Mouse (Mus musculus) layer of hippocampus, postnatal 25 days (tissue): Measurements from ENCODE around the gene Acta1. TPM values are rescaled to one million over a fixed set of nuclear protein-coding genes. Genes with fewer than 3 reads are reported as not detected.

ENCODE experiments used
- DNase-seq, 2 experiments: peaks; one replicate each; pipeline ENCODE4 v3.0.0; 2022; ENCODE audit warnings: mixed read lengths in 2 of 2, low spot score in 1 of 2; ENCODE audit errors: extremely low spot score in 1 of 2
- total RNA-seq, 2 experiments: library from RNA; stranded (reverse); gene quantifications; 2 replicates each; pipeline ENCODE4 v1.2.3; 2021

The Acta1 gene
- total RNA-seq, result 1 to 10 TPM; 7.4 to 9.0 TPM

DNA sequence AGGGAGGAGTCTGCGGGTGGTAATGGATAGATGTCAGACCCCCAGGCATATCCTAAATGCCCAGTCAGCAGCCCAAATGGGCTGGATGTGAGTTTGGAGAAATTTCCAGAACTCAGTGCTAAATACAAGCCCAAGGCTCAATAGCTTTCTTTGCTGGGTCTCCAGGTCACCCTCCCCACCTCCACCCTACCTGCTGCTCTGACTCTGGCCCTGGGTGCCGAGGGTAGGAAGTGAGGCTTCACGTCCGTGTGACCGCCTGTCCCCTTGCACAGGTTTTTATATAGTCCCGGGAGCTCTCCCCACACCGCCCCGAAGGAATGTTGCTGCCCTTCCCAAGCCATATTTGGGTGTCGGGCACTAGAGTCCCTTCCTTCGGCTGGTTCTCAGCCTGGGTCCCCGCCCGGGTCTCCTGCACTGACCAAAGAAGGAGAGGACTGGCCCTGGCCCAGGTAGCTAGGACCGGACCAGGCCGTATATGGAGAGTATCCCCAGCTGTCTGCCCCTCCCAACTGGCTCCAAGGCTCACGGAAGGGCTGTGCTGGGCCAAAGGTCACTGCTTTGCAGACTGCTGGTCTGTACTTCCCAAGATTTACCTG, at the start of gene Acta1:
Gene Acta1, minus strand, starts transcription at position 250 of the 596 bp plus-strand sequence.
- DNase-seq, result no peak

DNA sequence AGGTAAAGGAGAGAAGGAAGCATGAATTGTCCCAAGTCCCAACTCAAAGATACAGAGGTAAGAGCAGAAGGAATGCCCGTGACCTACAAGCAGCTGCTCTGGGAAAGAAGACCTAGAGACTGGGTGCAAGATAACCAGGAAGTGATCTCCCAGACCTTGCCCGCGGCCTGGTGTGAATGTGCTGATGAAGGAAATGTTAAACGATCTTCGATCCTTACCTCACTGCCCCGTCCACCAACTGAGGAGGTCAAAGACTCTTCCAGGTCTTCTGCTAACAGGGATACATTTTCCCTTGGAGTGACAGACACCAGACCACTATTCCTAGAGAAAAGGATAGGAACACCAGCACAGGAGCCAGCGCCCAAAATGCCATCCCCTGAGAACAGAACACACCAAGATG, 34.5 kb upstream of the Acta1 start:
- no peak for DNase-seq

DNA sequence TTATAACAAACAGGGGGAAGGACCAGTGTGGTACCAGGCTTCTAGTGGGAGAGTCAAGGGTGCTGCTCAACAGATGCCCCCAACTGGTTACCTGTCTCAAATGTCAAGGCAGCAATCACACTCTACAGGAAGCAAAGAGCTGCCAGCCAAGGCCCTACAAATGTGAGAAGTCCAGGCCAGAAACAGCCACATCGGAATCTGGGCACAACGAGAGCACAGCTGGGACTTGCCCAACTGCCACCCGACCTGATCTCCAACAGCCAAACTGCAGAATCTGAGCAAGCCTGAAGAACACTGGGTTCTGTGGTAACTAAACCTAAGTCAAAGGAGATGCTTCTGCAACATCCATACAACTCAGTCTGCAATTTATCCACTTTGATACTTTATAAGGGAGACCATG, 31.1 kb upstream of the Acta1 start:
- no peak for DNase-seq

DNA sequence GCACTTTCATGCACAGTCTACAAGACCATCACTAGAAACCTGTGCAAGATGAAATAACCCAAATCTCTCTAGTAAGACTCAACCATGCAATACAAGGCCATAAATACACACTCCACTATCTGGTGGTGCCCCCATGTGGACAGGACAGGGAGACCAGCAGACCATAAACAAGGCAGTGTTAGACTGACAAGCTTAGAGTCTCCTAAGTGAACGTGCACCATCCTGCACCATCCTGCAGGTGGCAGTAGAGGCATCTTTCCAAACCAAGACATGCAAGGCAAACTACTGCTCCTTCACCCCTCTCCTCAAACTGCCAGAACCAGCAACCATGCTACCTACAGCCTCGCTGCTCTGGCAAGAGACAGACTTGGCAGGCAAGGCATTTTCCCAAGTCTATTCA, 30.2 kb upstream of the Acta1 start:
- peak; percentile 55 to 78 for DNase-seq

DNA sequence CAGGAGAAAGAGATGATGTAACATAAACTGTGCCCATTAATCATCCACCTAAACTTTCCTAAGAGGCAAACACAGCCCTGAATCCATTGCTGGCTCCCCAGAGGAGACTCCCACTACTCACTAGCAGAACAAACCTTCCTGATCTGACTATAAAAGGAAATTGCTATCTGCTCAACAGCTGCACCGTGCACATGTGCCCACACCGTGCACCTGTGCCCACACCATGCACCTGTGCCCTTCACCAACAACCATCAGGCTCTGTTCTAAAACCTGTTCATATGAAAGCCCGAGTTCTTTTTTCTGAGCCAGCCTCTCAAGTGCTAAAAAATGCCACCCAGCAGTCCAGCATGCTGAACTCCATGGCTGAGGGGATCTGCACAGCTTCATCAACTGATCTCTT, 20.1 kb upstream of the Acta1 start:
- DNase-seq, result no peak

DNA sequence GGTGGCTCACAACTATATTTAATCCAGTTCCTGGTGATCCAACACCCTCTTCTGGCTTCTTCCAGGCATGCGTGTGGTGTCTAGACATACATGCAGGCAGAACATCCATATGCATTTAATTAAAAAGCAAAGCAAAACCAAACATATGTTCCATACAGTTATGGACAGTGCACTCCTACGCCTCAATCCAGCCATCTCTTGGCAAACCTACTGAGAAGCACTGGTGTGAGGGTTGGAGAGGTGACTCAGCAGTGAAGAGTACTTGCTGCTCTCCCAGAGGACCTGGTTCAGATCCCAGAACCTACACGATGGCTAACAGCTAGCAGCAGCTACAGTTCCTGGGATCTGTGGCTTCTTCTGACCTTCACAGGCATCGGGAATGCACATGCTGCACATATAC, 17.7 kb upstream of the Acta1 start:
- DNase-seq, result no peak

DNA sequence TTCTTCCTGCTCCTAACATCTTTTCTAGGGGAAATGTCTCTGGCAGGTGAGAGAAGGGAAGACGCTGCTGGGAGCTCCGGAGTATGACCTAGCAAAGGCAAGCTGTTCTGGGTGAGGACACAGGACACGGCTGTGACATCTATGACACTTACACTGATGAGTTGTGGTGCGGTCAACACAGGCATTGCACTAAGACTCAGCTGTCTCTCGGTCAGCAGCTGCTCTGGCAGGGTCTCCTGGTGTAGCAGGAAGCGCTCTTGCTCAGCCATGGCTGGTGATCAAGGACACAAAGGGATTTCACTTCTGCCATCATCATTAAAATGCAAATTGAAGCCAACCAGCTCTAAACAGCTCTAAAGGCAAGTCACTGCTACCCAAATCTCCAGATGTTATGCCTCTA, 13.1 kb upstream of the Acta1 start:
- no peak for DNase-seq

DNA sequence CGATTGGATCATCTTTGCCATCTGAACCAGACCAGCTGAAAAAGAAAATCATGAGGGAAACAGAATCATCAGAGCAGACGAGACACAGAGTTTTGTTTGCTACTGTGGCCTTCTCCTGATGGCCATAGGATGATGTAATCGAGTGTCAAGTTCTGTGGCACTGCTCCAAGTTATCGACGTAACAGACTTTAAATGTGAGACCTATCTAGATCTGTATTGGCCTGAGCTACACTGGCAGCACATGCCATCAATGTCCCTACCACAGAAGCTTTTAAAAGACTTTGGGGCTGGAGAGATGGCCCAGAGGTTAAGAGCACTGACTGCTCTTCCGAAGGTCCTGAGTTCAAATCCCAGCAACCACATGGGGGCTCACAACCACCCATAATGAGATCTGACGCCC, 8.1 kb upstream of the Acta1 start:
- no peak for DNase-seq

DNA sequence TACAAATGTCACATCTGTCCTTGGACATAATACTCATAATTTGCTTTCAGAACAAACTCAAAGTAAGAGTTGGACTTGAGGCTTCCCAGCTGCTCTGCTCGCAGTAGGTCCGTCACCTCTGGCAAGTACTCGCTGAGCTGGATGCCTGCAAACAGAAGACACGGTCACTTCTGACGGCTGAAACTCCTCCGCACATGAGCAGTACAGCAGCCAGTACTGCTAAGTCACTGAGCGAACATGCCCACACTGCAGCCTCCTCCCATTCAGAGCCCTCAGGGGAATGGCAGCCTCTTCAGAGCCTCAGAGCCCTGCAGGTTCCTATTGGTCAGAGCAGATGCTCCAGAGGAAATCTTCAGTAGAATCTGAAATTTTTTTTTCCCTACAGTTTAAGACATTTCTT, 4.8 kb upstream of the Acta1 start:
- DNase-seq, result no peak

DNA sequence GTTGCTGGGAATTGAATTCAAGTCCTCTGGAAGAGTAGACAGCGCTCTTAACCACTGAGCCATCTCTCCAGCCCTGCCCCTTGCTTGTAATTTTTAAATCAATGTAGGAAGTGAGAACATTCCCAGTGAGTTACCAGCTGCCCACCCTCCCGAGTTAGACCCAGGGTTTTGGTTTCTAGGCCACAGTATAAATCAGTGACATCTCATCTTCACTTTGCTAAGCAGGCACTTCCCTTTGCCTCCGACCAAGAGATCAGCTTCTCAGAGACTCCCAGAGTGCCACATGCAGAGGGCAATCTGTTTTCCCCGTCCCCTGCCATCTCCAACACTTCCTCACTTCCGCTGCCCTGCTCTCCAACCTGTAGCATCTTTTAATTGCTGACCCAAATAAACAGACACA, 4.0 kb upstream of the Acta1 start:
- DNase-seq, result no peak

DNA sequence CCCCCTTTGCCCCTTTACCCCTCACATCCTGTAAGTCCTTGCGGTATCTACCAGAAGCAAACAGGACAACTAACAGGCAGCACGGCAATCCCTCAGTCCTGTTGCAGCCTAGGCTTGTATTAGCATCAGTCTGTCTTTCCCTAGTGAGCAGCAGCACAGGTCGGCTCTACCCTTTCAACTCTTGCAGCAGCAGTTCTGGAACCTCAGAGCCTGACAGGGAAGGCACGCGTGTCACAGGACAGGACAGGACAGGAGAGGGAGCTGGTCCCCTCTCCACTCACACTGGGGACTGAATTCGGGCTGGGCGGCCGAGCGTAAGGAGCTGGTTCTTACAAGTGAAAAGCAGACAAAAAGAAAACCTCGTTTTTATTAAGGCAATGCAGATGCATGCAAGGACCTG, 2.2 kb upstream of the Acta1 start:
- DNase-seq, result no peak

DNA sequence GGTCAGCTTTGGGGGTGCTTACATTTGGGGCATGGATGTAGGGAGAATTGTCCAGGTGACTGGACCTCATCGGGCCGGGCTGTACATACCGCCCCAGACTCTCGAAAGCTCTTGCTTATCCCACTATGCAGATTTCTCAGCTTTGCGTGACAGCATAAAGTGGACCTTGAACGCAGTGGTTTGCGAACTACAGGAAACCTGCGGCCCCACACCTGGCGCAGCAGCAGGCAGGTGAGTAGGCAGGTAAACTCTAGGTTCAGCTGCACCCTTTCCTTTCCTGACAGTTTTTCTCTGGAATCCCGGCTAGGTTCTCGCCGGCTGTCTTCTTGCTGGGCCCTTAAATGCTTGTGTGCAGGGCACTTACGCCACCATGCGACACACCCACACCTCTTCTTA, 1.8 kb upstream of the Acta1 start:
- DNase-seq, result no peak

DNA sequence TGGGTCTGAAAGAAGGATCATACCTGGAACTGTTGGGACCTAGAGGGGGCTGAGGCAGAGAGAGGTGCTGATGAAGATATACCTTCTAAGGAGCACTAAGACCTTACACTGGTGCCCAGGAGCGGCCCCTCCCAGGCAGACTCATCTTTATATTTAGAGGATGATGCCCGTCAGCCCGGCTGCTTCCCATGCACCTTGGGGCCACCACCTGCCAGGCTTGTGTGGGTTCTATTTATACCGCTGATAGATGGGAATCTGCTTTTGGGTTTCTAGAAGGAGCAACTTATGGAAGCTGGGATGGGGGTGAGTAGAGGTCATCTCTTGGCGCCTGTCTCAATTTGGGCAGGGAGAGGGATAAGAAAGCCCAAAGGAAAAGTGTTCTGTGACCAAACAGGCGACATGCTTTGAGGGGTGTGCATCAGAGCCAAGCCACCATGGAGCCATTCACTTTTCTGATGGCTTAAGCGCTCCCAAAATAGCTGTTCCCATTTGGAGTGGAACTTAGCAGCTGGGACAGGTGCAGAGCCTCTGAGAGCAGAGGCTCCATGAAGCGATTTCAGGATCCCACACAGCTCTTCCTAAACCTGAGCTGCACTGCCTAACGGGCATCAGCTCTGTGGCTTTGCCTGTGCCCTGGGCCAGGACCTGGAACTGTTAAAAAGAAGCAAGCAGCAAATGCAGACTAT, 1.3 kb upstream of the Acta1 start:
- no peak for DNase-seq

DNA sequence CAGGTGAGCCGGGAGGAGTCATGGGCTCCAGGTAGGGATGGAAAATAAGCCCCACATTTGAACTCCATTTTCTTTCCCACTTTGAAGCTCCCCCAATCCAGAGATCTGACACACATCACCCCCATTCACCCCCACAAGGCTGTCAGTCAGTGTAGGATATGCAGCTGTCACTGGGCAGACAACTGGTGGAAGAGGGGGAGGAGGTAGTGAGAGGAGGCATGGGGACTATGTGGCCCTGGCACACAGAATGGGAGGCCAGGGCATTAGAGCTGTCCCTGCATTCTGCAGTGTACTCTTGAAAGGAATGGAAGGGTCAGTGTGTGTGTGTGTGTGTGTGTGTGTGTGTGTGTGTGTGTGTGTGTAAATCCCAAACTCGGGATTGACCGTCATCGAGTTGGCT, 679 bp upstream of the Acta1 start:
- no peak for DNase-seq

DNA sequence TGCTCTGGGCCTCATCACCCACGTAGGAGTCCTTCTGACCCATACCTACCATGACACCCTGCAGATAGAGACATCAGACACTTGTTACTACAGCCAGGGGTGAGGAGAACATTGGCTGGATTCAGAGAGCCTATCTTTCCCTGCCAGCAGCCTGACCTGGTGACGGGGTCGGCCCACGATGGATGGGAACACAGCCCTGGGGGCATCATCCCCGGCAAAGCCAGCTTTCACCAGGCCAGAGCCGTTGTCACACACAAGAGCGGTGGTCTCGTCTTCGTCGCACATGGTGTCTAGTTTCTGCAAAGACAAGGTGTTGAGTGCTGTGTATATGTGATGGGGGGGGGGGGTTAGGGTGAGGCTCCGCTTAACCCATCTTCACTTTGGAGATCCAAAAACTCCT, 1.1 kb downstream of the Acta1 start:
- no peak for DNase-seq

DNA sequence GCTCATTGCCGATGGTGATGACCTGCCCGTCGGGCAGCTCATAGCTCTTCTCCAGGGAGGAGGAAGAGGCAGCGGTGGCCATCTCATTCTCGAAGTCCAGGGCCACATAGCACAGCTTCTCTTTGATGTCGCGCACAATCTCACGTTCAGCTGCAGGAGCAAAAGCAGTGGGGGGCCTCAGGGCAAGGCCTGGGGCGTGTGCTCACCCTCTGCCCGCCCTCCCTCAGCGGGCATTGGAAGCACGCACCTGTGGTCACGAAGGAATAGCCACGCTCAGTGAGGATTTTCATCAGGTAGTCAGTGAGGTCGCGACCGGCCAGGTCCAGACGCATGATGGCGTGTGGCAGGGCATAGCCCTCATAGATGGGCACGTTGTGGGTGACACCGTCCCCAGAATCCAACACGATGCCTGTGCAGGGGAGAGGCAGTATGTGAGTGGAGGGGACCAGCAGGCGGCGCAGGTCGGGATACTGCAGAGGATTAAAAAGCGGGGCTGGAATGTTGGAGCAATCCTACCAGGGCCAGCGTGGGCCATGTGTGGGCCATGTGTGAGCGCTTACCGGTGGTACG, 1.9 kb downstream of the Acta1 start:
- no peak for DNase-seq

DNA sequence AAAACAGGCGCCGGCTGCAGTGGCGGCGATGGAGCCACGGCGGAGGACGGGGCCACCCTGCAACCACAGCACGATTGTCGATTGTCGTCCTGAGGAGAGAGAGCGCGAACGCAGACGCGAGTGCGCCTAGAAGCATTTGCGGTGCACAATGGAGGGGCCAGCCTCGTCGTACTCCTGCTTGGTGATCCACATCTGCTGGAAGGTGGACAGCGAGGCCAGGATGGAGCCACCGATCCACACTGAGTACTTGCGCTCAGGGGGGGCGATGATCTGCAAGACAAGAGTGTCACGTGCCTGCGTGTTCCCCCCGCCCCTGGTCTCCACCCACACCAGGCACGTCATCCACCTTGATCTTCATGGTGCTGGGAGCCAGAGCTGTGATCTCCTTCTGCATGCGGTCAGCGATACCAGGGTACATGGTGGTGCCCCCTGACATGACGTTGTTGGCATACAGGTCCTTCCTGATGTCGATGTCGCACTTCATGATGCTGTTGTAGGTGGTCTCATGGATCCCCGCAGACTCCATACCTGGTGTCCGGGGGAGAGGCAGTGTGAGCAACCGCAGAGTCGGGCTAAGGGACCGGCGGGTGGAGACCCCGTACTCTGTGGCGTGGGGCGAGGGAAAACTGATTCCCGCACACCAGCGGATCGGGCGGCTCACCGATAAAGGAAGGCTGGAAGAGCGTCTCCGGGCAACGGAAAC, 2.5 kb downstream of the Acta1 start:
- DNase-seq, result peak; percentile 64 to 76

DNA sequence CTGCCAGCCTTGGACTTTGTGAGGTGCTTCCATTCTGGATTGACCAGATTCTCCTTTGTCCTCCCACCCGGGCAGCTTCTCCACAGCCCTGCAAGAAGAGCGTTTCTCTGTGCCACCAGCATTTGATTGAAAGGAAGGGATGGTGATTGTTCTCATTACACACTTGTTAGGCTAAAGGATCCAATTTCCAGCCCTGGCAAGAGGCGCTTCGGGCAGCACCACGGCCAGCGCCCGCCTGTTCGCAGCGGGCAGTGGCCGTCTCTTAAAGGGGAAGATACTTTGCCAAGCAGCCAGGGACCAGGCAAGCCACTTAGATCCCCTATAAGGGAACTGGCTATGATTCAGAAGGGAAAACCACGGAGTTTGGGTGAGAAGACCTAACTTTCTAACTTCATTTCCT, 3.3 kb downstream of the Acta1 start:
- peak in 1 of 2 experiments; percentile 46 for DNase-seq

DNA sequence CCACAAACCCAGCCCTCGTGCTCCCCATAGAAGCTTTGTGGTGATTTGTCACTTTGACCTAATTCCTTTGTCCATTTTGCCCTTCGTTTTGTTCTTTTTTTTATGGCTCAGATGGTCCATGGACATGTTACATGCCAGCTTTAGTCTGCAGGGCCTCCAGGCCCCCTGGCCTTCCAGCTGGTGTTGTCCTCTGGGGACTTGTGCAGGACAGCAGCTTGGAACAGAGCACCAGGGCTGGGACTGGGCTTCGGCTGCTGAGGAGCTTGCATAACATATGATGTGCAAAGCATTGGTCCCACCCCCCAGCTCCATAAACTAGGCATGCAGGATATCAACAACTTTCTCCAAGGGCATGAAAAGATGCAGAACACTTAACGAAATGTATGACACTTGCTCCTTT, 4.8 kb downstream of the Acta1 start:
- DNase-seq, result no peak

DNA sequence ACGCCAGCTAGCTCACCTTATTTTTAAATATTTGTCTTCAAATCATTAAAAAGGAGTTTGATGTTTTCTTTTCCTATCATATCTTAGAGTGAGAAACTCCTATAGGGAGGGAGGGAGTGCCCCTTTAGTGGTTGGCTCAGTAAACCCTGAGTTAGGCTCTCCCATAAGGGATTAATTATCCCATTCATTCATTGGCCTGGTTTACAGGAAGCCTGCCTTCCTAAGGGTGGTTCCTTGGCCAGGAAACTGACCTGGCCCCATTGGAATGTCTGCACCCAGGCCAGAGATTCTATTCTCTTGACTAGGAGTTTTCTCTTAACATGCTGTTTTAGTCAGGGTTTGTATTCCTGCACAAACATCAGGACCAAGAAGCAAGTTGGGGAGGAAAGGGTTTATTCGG, 6.6 kb downstream of the Acta1 start:
- DNase-seq, result no peak

DNA sequence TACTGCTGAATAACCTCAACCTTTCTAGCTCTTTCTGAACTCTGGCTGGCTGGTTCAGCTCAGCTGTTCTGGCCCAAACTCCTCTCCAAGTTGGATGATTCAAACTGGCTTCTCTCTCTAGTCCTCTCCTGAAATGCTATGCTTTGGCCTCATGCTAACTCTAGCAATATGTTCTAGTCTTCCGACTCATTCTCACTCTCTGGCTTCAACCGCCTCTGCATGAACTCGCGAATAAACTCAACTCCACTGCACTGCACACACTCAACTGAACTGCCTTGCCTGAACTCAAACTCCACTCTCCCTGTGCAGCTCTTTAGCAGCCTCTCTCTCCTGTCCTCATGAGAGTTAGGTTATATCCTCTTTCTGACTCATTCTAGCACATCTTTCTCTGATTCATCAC, 7.4 kb downstream of the Acta1 start:
- no peak for DNase-seq
